Mouse (Mus musculus): ENCODE measurements at regions not wholly inside any gene's neighbourhood (a gene's known extent, or its start where the extent isn't known, plus 50 kb on each side); places are given as distances from the start of the nearest gene placed in this dataset.

- DNase-seq: no peak
Observed at GRCm38 (mm10) chr1:71900106-71901074, 247.4 kb upstream of the Fn1 start.

- DNase-seq: no peak
Observed at GRCm38 (mm10) chr1:71899128-71899527, 246.1 kb upstream of the Fn1 start.

- no peak for DNase-seq
Observed at GRCm38 (mm10) chr1:71898198-71898597, 245.2 kb upstream of the Fn1 start.

- no peak for DNase-seq
Observed at GRCm38 (mm10) chr1:71897464-71898051, 244.6 kb upstream of the Fn1 start.

GRCm38 (mm10) chr1:71896141-71896725 is 243.2 kb upstream of the Fn1 start:
- no peak for DNase-seq

GRCm38 (mm10) chr1:71893636-71894035 is 240.6 kb upstream of the Fn1 start:
- DNase-seq: peak; percentile 11 to 30

- peak in 1 of 2 experiments; percentile 19 for DNase-seq
Observed at GRCm38 (mm10) chr1:71887809-71888208, 234.8 kb upstream of the Fn1 start.

- no peak for DNase-seq
Observed at GRCm38 (mm10) chr1:71886903-71887302, 233.9 kb upstream of the Fn1 start.

- no peak for DNase-seq
Observed at GRCm38 (mm10) chr1:71886233-71886632, 233.2 kb upstream of the Fn1 start.

- no peak for DNase-seq
Observed at GRCm38 (mm10) chr1:71881851-71882250, 228.9 kb upstream of the Fn1 start.

- no peak for DNase-seq
Observed at GRCm38 (mm10) chr1:71881191-71881590, 228.2 kb upstream of the Fn1 start.

- DNase-seq: no peak
Observed at GRCm38 (mm10) chr1:71880480-71880879, 227.5 kb upstream of the Fn1 start.

GRCm38 (mm10) chr1:71876712-71877401 is 223.9 kb upstream of the Fn1 start:
- no peak for DNase-seq

GRCm38 (mm10) chr1:71874037-71874436 is 221.0 kb upstream of the Fn1 start:
- no peak for DNase-seq

- no peak for DNase-seq
Observed at GRCm38 (mm10) chr1:71865670-71866069, 212.7 kb upstream of the Fn1 start.

- no peak for DNase-seq
Observed at GRCm38 (mm10) chr1:71864749-71865148, 211.7 kb upstream of the Fn1 start.

GRCm38 (mm10) chr1:71853212-71853611 is 200.2 kb upstream of the Fn1 start:
- no peak for DNase-seq

GRCm38 (mm10) chr1:71851268-71851667 is 198.3 kb upstream of the Fn1 start:
- DNase-seq: no peak

- no peak for DNase-seq
Observed at GRCm38 (mm10) chr1:71848656-71849055, 195.7 kb upstream of the Fn1 start.

- no peak for DNase-seq
Observed at GRCm38 (mm10) chr1:71844938-71845685, 192.1 kb upstream of the Fn1 start.

GRCm38 (mm10) chr1:71837764-71838163 is 184.8 kb upstream of the Fn1 start:
- no peak for DNase-seq
